Mouse (Mus musculus) liver, embryonic 13.5 days (tissue): ENCODE measurements around the gene Mast4. TPM values are rescaled to one million over a fixed set of nuclear protein-coding genes. Genes with fewer than 3 reads are reported as not detected.

Experiments
- ATAC-seq: fragments of 200-750 bp; cut with Nextera tagmentation; 2 replicates; pipeline ENCODE4 v1.8.0; 2017; ENCODE audit warnings: low read depth, mild to moderate bottlenecking, moderate number of reproducible peaks, moderate library complexity
- DNase-seq: peaks from one replicate; pipeline ENCODE4 v3.0.0; 2022
- H3K27ac ChIP-seq: fragments of 300-500 bp; sonication (generic); 2 replicates; pipeline ENCODE4 v1.5.1; 2015; ENCODE audit warnings: moderate library complexity, mild to moderate bottlenecking, inconsistent platforms
- H3K27me3 ChIP-seq: fragments of 300-500 bp; sonication (generic); 2 replicates; pipeline ENCODE4 v1.6.1; 2015; ENCODE audit warnings: mild to moderate bottlenecking, inconsistent platforms
- H3K36me3 ChIP-seq: fragments of 300-500 bp; sonication (generic); 2 replicates; pipeline ENCODE4 v1.6.1; 2015; ENCODE audit warnings: mild to moderate bottlenecking, inconsistent platforms
- H3K4me1 ChIP-seq: fragments of 300-500 bp; sonication (generic); replicated peaks from 2 replicates; pipeline ENCODE4 v1.6.1; 2015; ENCODE audit warnings: inconsistent platforms
- H3K4me2 ChIP-seq: fragments of 300-500 bp; sonication (generic); 2 replicates; pipeline ENCODE4 v1.6.1; 2015; ENCODE audit warnings: inconsistent platforms, mild to moderate bottlenecking, moderate library complexity
- H3K4me3 ChIP-seq: fragments of 300-500 bp; sonication (generic); replicated peaks from 2 replicates; pipeline ENCODE4 v1.5.1; 2015; ENCODE audit warnings: mild to moderate bottlenecking, inconsistent platforms
- H3K9ac ChIP-seq: fragments of 300-500 bp; sonication (generic); 2 replicates; pipeline ENCODE4 v1.6.1; 2015; ENCODE audit warnings: mild to moderate bottlenecking, inconsistent platforms
- H3K9me3 ChIP-seq: fragments of 300-500 bp; sonication (generic); replicated peaks from 2 replicates; pipeline ENCODE4 v1.6.1; 2016; ENCODE audit warnings: inconsistent platforms
- WGBS: fragments of 180-500 bp; shearing (Covaris S2); methylation state at CpG from one replicate; pipeline ENCODE4 v1.1.7; 2015; ENCODE audit not compliant: insufficient replicate concordance; 5-methylcytosine and 5-hydroxymethylcytosine counted together
- polyA plus RNA-seq: library from polyadenylated mRNA; unstranded; fragments of >200 nt; fragmentation: Nextera tagmentation; extraction: Ambion mirVana; gene quantifications from 2 replicates; pipeline ENCODE4 v1.2.1, GENCODE M21; 2015

The Mast4 gene
- polyA plus RNA-seq, 1 experiment from 2014 or later = 3.3 TPM

- Histone ChIP-seq H3K9ac (no peak overlapping the region), H3K27me3 (no peaks in the 10 kb centered on the region), H3K4me1 (no peaks in the 10 kb centered on the region), H3K9me3 (no peaks in the 10 kb centered on the region), H3K4me3 (no peak overlapping the region), H3K4me2 (no peak overlapping the region), H3K27ac (no peak overlapping the region), H3K36me3 (no peaks in the 10 kb centered on the region)
- DNase-seq (no peak), ATAC-seq (no peak)
- WGBS = 40% methylated on average over 2 of the region's 2 CpGs
Measured at GRCm38 (mm10) chr13:102955506-102955905, 378.8 kb downstream of the Mast4 start.

GRCm38 (mm10) chr13:102949756-102950155 is 384.5 kb downstream of the Mast4 start:
- WGBS = 77% methylated on average over 7 of the region's 7 CpGs

DNA sequence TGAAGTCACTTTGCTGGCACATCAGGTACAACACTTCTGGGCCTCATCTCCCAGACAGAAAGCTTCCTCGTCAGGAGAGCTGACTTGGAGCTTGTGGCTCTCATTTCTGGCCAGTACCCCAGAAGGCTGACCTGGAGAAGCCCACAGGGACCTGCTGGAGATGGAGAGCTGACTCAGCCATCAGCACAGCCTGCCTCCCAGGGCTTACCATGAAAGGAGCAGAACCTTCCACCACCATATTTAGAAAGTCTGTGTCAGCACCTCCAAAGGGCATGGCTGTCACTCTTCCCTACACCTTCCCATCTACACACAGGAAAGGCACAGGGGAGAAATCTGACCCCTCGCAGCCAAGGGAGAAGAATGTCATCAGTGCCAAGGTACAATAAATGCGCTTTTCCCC is 385.3 kb downstream of the Mast4 start:
- H3K9ac ChIP-seq = no peak overlapping the region
- H3K4me2 ChIP-seq = no peak overlapping the region
- no peak for DNase-seq
- no peaks in the 10 kb centered on the region for H3K4me1 ChIP-seq
- WGBS = 53% methylated on average over 3 of the region's 3 CpGs
- no peak for ATAC-seq
- H3K9me3 ChIP-seq = no peaks in the 10 kb centered on the region
- no peaks in the 10 kb centered on the region for H3K36me3 ChIP-seq
- H3K4me3 ChIP-seq = no peak overlapping the region
- no peaks in the 10 kb centered on the region for H3K27me3 ChIP-seq
- H3K27ac ChIP-seq = no peak overlapping the region

More at GRCm38 (mm10) chr13:102949756-102950155, 384.5 kb downstream of the Mast4 start:
- Histone ChIP-seq H3K4me3 (no peak overlapping the region), H3K4me1 (no peaks in the 10 kb centered on the region), H3K27me3 (no peaks in the 10 kb centered on the region), H3K4me2 (no peak overlapping the region), H3K9ac (no peak overlapping the region), H3K36me3 (no peaks in the 10 kb centered on the region), H3K9me3 (no peaks in the 10 kb centered on the region), H3K27ac (no peak overlapping the region)
- no peak for DNase-seq
- ATAC-seq = no peak

DNA sequence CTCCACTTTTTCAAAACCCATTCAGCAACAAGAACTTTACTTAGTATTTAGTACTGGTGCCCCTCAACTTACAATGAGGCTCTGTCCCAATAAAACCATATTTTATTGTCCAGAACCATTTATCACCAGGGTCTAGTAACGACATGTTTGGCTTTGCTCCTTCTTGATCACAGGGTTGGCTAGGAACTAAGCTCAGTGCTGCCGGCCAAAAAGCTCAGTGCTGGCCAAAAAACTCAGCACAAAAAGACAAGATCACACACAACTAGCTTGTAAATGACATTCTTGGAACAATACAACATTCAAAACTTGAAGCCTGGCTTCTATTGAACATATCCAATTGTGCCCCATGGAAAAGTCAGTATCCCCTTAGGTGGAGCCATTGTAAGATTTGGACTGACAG is 386.8 kb downstream of the Mast4 start:
- DNase-seq = no peak
- H3K27me3 ChIP-seq = no peaks in the 10 kb centered on the region
- no peak overlapping the region for H3K9ac ChIP-seq
- no peak overlapping the region for H3K27ac ChIP-seq
- H3K4me1 ChIP-seq = no peaks in the 10 kb centered on the region
- WGBS = 70% methylated on average over 2 of the region's 2 CpGs
- ATAC-seq = no peak
- no peak overlapping the region for H3K4me2 ChIP-seq
- no peak overlapping the region for H3K4me3 ChIP-seq
- H3K36me3 ChIP-seq = no peaks in the 10 kb centered on the region
- H3K9me3 ChIP-seq = no peaks in the 10 kb centered on the region

DNA sequence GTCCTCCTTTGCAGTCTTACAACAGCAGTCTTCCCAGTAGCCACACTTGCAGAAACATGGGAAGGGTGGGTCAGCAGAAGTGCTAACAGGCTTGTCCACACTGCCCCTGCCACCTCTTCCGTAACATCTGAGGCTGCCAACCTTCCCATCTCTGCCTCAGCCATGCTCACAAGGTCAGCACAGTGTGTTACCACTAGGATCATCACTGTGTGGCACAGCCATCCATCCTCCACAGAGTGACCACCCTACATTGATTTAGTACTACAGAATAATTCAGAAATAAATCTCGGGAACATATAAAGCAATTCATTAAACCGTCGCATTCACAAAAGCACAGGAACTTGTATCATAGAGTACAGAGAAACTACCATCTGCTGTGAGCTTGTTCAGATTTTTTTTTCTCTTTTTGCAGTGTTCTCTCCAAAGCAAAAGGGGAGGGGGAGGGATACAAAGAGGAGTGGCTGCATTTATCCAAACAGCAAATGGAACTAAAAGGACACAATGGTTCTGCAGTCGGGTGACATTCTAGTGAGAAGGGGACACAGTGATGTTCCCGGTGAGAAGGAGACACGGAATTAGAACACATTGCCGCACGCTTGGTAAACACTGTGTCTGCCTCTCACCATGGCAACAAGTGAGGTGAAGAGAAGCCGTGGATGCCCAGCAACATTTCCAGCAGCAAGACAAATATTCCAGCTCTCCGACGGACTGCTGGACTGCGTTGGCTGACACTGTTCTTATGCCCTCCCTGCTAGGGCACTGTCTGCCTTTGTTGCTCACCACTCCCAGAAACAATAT is 388.1 kb downstream of the Mast4 start:
- Histone ChIP-seq H3K9me3 (no peaks in the 10 kb centered on the region), H3K4me1 (no peaks in the 10 kb centered on the region), H3K27me3 (no peaks in the 10 kb centered on the region), H3K4me3 (no peak overlapping the region), H3K9ac (no peak overlapping the region), H3K4me2 (no peak overlapping the region), H3K27ac (no peak overlapping the region), H3K36me3 (no peaks in the 10 kb centered on the region)
- ATAC-seq = no peak
- DNase-seq = no peak
- WGBS = 70% methylated on average over 13 of the region's 13 CpGs

- Histone ChIP-seq H3K9ac (no peak overlapping the region), H3K27me3 (no peaks in the 10 kb centered on the region), H3K4me2 (no peak overlapping the region), H3K4me3 (no peak overlapping the region), H3K4me1 (no peaks in the 10 kb centered on the region), H3K9me3 (no peaks in the 10 kb centered on the region), H3K27ac (no peak overlapping the region), H3K36me3 (no peaks in the 10 kb centered on the region)
- no peak for ATAC-seq
- no peak for DNase-seq
- WGBS = 74% methylated on average over 7 of the region's 7 CpGs
Measured at GRCm38 (mm10) chr13:102945450-102945849, 388.8 kb downstream of the Mast4 start.

GRCm38 (mm10) chr13:102944516-102944915 is 389.8 kb downstream of the Mast4 start:
- Histone ChIP-seq H3K9me3 (no peaks in the 10 kb centered on the region), H3K27me3 (no peaks in the 10 kb centered on the region), H3K4me1 (no peaks in the 10 kb centered on the region), H3K27ac (no peak overlapping the region), H3K36me3 (no peaks in the 10 kb centered on the region), H3K4me2 (no peak overlapping the region), H3K4me3 (no peak overlapping the region), H3K9ac (no peak overlapping the region)
- DNase-seq (no peak), ATAC-seq (no peak)
- 70% methylated on average over 4 of the region's 4 CpGs for WGBS

GRCm38 (mm10) chr13:102942557-102942956 is 391.7 kb downstream of the Mast4 start:
- DNase-seq (no peak), ATAC-seq (no peak)
- Histone ChIP-seq H3K36me3 (no peaks in the 10 kb centered on the region), H3K4me3 (no peak overlapping the region), H3K27me3 (no peaks in the 10 kb centered on the region), H3K4me1 (no peaks in the 10 kb centered on the region), H3K9ac (no peak overlapping the region), H3K9me3 (no peaks in the 10 kb centered on the region), H3K4me2 (no peak overlapping the region), H3K27ac (no peak overlapping the region)
- 35% methylated on average over 2 of the region's 2 CpGs for WGBS

- no peak overlapping the region for H3K9ac ChIP-seq
- no peaks in the 10 kb centered on the region for H3K9me3 ChIP-seq
- H3K36me3 ChIP-seq = no peaks in the 10 kb centered on the region
- H3K27ac ChIP-seq = no peak overlapping the region
- H3K4me1 ChIP-seq = no peaks in the 10 kb centered on the region
- 68% methylated on average over 6 of the region's 6 CpGs for WGBS
- DNase-seq (no peak), ATAC-seq (no peak)
- no peak overlapping the region for H3K4me2 ChIP-seq
- no peaks in the 10 kb centered on the region for H3K27me3 ChIP-seq
- H3K4me3 ChIP-seq = no peak overlapping the region
Measured at GRCm38 (mm10) chr13:102940476-102940875, 393.8 kb downstream of the Mast4 start.

GRCm38 (mm10) chr13:102936233-102936632 is 398.1 kb downstream of the Mast4 start:
- Histone ChIP-seq H3K27ac (no peak overlapping the region), H3K4me1 (no peaks in the 10 kb centered on the region), H3K4me2 (no peak overlapping the region), H3K4me3 (no peak overlapping the region), H3K9me3 (no peaks in the 10 kb centered on the region), H3K27me3 (no peaks in the 10 kb centered on the region), H3K9ac (no peak overlapping the region), H3K36me3 (no peaks in the 10 kb centered on the region)
- WGBS = 77% methylated on average over 2 of the region's 2 CpGs
- no peak for DNase-seq
- no peak for ATAC-seq

GRCm38 (mm10) chr13:102935788-102936187 is 398.5 kb downstream of the Mast4 start:
- Histone ChIP-seq H3K4me3 (no peak overlapping the region), H3K27me3 (no peaks in the 10 kb centered on the region), H3K4me1 (no peaks in the 10 kb centered on the region), H3K9ac (no peak overlapping the region), H3K9me3 (no peaks in the 10 kb centered on the region), H3K27ac (no peak overlapping the region), H3K4me2 (no peak overlapping the region), H3K36me3 (no peaks in the 10 kb centered on the region)
- WGBS = 75% methylated on average over 3 of the region's 3 CpGs
- no peak for DNase-seq
- ATAC-seq = no peak

GRCm38 (mm10) chr13:102933702-102934101 is 400.6 kb downstream of the Mast4 start:
- no peaks in the 10 kb centered on the region for H3K9me3 ChIP-seq
- no peak overlapping the region for H3K9ac ChIP-seq
- H3K4me2 ChIP-seq = no peak overlapping the region
- WGBS = 85% methylated on average over 5 of the region's 5 CpGs
- DNase-seq (no peak), ATAC-seq (no peak)
- H3K4me3 ChIP-seq = no peak overlapping the region
- no peaks in the 10 kb centered on the region for H3K36me3 ChIP-seq
- H3K4me1 ChIP-seq = no peaks in the 10 kb centered on the region
- no peak overlapping the region for H3K27ac ChIP-seq
- no peaks in the 10 kb centered on the region for H3K27me3 ChIP-seq
